Mouse (Mus musculus): ENCODE measurements around the gene Pex7. TPM values are rescaled to one million over a fixed set of nuclear protein-coding genes. Genes with fewer than 3 reads are reported as not detected.

Pex7 gene
- 49.4 and 56.2 TPM in 2 replicates for polyA plus RNA-seq (2012; rRNA removed)

DNA sequence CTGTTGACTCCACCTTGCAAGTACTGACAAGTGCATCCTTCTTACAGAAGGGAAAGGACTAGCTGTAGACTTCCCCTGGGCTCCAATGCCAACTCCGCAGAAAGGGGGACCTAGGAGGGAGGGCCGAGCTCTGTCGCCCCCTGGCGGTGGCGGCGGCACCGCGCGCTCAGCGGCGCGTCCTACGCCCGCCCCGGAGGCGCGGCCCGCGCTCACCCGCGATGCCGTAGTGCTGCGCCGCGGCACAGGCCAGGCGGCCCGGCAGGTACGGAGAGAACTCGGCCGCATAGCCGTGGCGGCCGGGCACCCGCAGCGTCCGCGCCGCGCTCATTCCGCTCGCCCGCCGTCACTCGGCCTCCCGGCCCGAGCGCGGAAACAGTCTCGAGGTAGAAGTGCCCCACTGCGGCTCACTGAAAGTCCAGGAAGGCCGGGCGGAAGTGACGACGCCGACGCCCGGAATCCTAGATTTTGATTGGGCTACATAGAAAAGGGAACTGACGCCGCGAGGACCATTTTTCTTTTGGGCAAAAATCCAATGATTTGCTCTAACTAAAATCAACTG is at the start of gene Pex7:
TSS of gene Pex7 (minus strand) at position 444 of the 559 bp plus-strand sequence.

DNA sequence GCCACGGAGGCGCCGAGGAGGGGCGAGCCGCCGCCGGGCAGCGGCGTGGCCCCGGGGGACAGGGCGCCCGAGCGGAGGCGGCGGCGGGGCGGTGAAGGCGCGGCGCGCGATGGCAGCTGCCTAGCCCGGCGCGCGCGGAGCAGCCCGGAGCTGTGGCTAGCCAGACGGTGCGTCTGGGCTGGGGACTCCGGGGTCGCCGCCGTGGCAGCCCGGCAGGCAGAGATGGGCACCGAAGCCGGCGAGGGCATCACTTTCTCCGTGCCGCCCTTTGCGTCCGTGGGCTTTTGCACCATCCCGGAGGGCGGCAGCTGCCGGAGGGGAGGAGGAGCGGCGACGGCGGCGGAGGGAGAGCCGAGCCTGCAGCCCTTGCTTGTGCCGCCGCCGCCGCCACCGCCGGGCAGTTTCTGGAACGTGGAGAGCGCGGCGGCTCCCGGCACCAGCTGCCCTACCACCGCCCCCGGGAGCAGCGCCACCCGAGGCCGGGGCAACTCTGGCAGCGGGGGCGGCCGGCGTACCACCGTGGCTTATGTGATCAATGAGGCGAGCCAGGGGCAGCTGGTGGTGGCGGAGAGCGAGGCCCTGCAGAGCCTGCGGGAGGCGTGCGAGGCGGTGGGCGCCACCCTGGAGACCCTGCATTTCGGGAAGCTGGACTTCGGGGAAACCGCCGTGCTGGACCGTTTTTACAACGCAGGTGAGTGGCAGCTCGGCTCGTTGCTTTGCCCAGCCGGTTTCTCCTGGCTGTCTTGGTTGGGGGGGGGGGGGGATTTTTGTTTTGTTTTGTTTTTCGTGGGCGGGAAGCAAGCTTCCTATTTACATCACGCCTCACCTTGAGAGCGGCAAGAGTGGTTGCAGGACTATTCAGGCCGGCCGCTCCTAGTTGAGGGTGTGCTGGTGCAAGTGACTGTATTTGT is 27.1 kb upstream of the Pex7 start, which contains the start of gene Map3k5:
TSS of gene Map3k5 (plus strand) at position 89 of the 911 bp plus-strand sequence.

GRCm38 (mm10) chr10:19850998-19851691 is 56.3 kb downstream of the Pex7 start, which contains the start of gene Slc35d3:
Gene Slc35d3, minus strand, starts transcription at chr10:19851459.

Other genes with a start within 250 kb of the Pex7 start
- gene Il20ra, start 195.1 kb downstream of the Pex7 start, polyA plus RNA-seq (2012; rRNA removed) = 0.05 TPM in 1 of 2 replicates, not detected in the other
- 3.0 TPM in 2 replicates for gene Slc35d3, start 56.2 kb downstream of the Pex7 start, polyA plus RNA-seq (2012; rRNA removed)
- 4.9 TPM in 2 replicates for gene Map3k5, start 26.8 kb upstream of the Pex7 start, polyA plus RNA-seq (2012; rRNA removed)
- 57.0 and 61.4 TPM in 2 replicates for gene Map7, start 240.8 kb upstream of the Pex7 start, polyA plus RNA-seq (2012; rRNA removed)

All from colon, adult 2 months (tissue).